Mouse (Mus musculus) bone marrow, adult 2 months (tissue): Measurements from ENCODE around the gene Gps1. TPM values are rescaled to one million over a fixed set of nuclear protein-coding genes. Genes with fewer than 3 reads are reported as not detected.
A peak's percentile ranks its signal among the peaks of the same experiment; 100 is the strongest.
"Not testable (repeated sequence)": the region's sequence is repeated elsewhere in the genome, so short reads cannot be mapped to it uniquely, and the experiment has no call there.

Experiments used
- H3K27ac ChIP-seq: fragments of 200-500 bp; 2 replicates; pipeline ENCODE4 v1.5.1; 2012; ENCODE audit warnings: low read depth, mild to moderate bottlenecking, control low read depth, inconsistent platforms, low read length; ENCODE audit not compliant: control insufficient read depth, poor library complexity, insufficient read depth
- H3K4me1 ChIP-seq: fragments of 200-500 bp; 2 replicates; pipeline ENCODE4 v1.6.1; 2011; ENCODE audit warnings: low read length; ENCODE audit not compliant: control insufficient read depth, insufficient read depth
- H3K4me3 ChIP-seq: fragments of 200-500 bp; replicated peaks from 2 replicates; pipeline ENCODE3; 2011; ENCODE audit warnings: mild to moderate bottlenecking, low read depth, low read length, control low read depth; ENCODE audit not compliant: control insufficient read depth
- CTCF ChIP-seq: fragments of 200-500 bp; IDR thresholded peaks from 2 replicates; pipeline ENCODE4 v1.5.1; 2011; ENCODE audit warnings: low read length, control low read depth; ENCODE audit not compliant: control insufficient read depth, insufficient read depth
- POLR2A ChIP-seq: fragments of 200-500 bp; IDR thresholded peaks from 2 replicates; pipeline ENCODE4 v1.6.1; 2011; ENCODE audit warnings: low read depth, mild to moderate bottlenecking, control low read depth, low read length, borderline replicate concordance; ENCODE audit not compliant: control insufficient read depth
- WGBS: fragments of 180-500 bp; shearing (Covaris S2); methylation state at CpG from one replicate; pipeline ENCODE4 v1.1.7; 2018; 5-methylcytosine and 5-hydroxymethylcytosine counted together
- polyA plus RNA-seq: library from polyadenylated mRNA; stranded (reverse); fragments of >200 nt; gene quantifications from 2 replicates; pipeline ENCODE4 v1.2.4, GENCODE M21; 2011; ENCODE audit warnings: low replicate concordance; ENCODE audit not compliant: missing spikeins, insufficient read depth, insufficient read length

Gene Gps1
- polyA plus RNA-seq, 1 experiment = 38.0 TPM

DNA sequence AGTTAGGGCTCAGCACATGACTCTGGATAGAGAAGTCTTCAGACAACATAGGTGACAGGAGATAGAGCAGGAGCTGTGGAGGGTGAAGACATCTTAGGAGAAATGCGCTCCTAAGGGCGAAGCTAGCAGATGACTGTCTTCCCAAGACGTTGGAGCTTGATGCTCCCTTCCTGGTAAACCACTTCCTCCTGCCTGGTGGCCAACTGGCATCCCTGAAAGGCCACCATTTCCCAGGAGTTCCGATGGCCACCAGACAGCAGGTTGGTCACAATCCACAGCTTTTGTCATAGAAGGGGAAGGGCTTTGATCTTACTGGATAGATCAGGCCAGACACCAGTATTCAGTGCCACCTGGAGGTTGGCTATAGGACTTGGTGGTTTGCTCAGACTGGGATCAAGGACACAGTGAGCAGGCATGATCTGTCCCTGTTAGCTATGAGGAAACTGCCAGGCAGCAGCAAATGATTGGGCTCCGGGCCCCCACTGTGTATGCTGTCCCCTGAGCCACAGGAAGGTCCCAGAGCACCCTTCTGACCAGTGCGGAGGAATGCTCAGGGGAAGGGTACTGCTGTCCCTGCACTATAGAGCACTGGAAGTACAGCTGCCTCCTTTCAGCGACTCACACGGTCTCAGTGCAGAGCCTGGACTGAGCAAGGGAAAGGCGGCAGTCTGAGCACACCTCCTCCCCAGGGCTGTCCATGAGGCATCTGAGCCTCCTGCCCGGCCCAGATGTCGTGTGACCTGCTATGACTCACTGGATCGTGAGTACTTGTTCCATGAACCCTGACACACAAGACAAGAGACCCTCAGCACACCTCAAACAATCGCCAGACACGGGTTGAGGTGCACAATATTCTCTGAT lies 22.0 kb upstream of the Gps1 start:
- H3K4me1 ChIP-seq = no peaks in the 10 kb centered on the region
- WGBS = 75% methylated on average over 14 of the region's 14 CpGs
- H3K4me3 ChIP-seq = no peak overlapping the region
- TF ChIP-seq POLR2A (no peak), CTCF (no peak)
- H3K27ac ChIP-seq = no peak overlapping the region

GRCm38 (mm10) chr11:120762672-120763041 lies 21.4 kb upstream of the Gps1 start, which contains the start of gene Hmga1b:
Gene Hmga1b (plus strand): TSS chr11:120762794.
- not testable (repeated sequence) for H3K27ac ChIP-seq, H3K4me1 ChIP-seq, H3K4me3 ChIP-seq
- 23% methylated on average over 14 of the region's 14 CpGs for WGBS

GRCm38 (mm10) chr11:120763121-120763999 lies 20.7 kb upstream of the Gps1 start:
- not testable (repeated sequence) for H3K27ac ChIP-seq, H3K4me3 ChIP-seq, H3K4me1 ChIP-seq
- 29% methylated on average over 9 of the region's 23 CpGs for WGBS

- H3K4me3 ChIP-seq, H3K4me1 ChIP-seq, H3K27ac ChIP-seq: not testable (repeated sequence)
- WGBS = 1% methylated on average over 4 of the region's 7 CpGs
Measured at GRCm38 (mm10) chr11:120767023-120767422, 17.0 kb upstream of the Gps1 start.

DNA sequence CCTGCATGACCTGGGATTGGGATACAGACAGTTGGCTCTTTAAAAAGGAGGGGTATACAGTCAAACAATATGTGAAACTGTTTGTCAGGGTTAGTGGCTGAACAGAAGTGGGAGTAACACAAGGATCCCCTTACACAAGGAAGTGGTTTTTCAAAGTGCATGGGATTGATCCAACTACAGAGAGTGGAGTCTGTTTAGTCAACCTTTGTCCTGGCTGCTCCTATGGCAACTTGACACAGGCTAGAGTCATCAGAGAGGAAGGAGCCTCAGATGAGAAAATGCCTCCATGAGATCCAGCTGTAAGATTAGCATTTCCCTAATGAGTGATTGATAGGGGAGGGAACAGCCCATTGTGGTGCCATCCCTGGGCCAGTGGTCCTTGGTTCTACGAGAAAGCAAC lies 15.9 kb upstream of the Gps1 start:
- TF ChIP-seq CTCF = no peak
- TF ChIP-seq POLR2A = no peak
- 76% methylated on average over 1 of the region's 1 CpGs for WGBS
- H3K4me1 ChIP-seq = 0 out of 2 replicates have a peak, but pooled peaks cover 1% of the 10 kb centered on the region

DNA sequence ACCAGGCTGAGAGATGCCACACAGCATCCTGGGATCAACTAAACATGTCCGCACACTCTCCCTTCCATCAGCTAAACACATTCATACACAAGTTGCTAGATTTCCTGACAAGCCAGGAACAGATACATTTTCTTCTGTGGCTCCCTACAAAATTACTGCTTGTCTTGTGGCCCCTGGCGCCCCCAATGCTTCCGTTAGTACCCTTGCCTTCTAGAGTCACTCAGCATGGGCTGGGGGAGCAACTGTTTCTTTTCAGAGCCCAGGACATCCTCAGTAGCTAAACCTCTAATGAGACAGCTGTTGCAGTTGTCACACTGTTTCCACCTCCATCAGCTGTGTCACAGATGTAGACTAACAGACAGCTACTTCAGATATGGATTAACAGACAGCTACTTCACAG lies 11.3 kb upstream of the Gps1 start:
- 87% methylated on average over 3 of the region's 3 CpGs for WGBS
- Histone ChIP-seq H3K27ac (no peak overlapping the region), H3K4me1 (no peaks in the 10 kb centered on the region), H3K4me3 (no peak overlapping the region)
- TF ChIP-seq CTCF (no peak), POLR2A (no peak)

More for the DNA sequence above, 15.9 kb upstream of the Gps1 start:
- no peak overlapping the region for H3K27ac ChIP-seq
- H3K4me3 ChIP-seq = no peak overlapping the region

DNA sequence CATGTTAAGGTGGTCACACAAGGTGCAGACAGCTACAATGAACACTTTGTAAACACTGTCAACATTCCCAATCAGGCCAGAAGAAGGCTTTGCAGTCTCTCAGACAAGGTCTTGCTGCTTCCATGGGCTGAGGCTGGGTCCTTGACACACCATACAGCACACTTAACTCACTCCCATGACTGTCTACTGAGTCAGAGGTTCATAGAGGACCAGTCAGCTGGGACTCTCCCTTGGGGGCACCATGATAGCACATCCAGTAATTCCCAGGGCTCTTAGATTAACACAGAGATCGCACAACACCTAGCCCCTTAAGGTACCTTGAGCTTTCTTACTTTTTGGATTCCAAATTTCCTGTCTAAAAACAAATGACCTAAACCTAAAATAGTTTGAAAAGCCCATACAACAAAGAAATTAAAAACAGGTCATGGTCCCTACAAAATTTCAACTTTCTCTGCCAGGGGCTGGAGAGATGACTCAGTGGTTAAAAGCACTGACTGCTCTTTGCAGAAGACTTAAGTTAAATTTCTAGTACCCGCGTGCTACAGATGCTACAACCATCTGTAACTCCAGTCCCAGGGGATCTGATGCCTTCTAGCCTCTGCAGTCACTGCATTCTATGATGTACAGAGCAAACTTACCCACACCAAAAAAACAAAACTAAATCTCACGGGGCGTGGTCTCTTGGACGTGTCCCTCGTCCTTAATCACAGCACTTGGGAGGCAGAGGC lies 10.4 kb upstream of the Gps1 start:
- H3K4me3 ChIP-seq = no peak overlapping the region
- TF ChIP-seq CTCF (no peak), POLR2A (no peak)
- no peak overlapping the region for H3K27ac ChIP-seq
- H3K4me1 ChIP-seq = no peaks in the 10 kb centered on the region
- 78% methylated on average over 7 of the region's 7 CpGs for WGBS

GRCm38 (mm10) chr11:120775774-120776469 lies 8.2 kb upstream of the Gps1 start:
- Histone ChIP-seq H3K4me1 (no peaks in the 10 kb centered on the region), H3K4me3 (no peak overlapping the region), H3K27ac (no peak overlapping the region)
- 25% methylated on average over 15 of the region's 15 CpGs for WGBS
- 0 out of 2 replicates have a peak, but pooled peaks have one; percentile 40 for TF ChIP-seq POLR2A
- TF ChIP-seq CTCF = peak; percentile 100
